Mouse (Mus musculus) heart, postnatal 14 days (tissue): Measurements from ENCODE around the gene Arl2. TPM values are rescaled to one million over a fixed set of nuclear protein-coding genes. Genes with fewer than 3 reads are reported as not detected.
A peak's percentile ranks its signal among the peaks of the same experiment; 100 is the strongest.
"Not testable (repeated sequence)": the region's sequence is repeated elsewhere in the genome, so short reads cannot be mapped to it uniquely, and the experiment has no call there.

Experiments used
- DNase-seq, 2 experiments: peaks; one replicate each; pipeline ENCODE4 v3.0.0; 2021 to 2022
- intact Hi-C: fragments of 180-260 bp; cut with DNase I; formaldehyde crosslinking; loops from one replicate; pipeline ENCODE4 v1.15.1; 2025
- long read RNA-seq, 2 experiments: library from polyadenylated mRNA; stranded (forward); transcript quantifications; one replicate each; pipeline ENCODE4 v2.0.0; 2021
- total RNA-seq, 2 experiments: library from RNA; stranded (reverse); gene quantifications; 2 replicates each; pipeline ENCODE4 v1.2.3; 2021

Gene Arl2
- 10 to 100 TPM; 54.8 to 58.4 TPM for total RNA-seq
- long read RNA-seq, experiment 1, transcript Arl2-201 (5 exons, 1,286 nt) = major isoform, 71 of 73 reads
- long read RNA-seq, experiment 1, partial matches to known transcripts = 1 of 73 reads
- long read RNA-seq, experiment 1, other reads (novel, unspliced or antisense) = 0 of 73 reads
- long read RNA-seq, experiment 2, transcript Arl2-201 (5 exons, 1,286 nt) = major isoform, 60 of 61 reads
- long read RNA-seq, experiment 2, partial matches to known transcripts = 0 of 61 reads
- long read RNA-seq, experiment 2, other reads (novel, unspliced or antisense) = 0 of 61 reads

- intact Hi-C loops = loop anchor here (5.0 kb wide), 1 partner anchor 96 kb away; the partner anchor contains the start of gene Ppp2r5b
- DNase-seq = peak; percentile 63 to 82
Measured at GRCm38 (mm10) chr19:6141394-6141749, at the start of gene Arl2. Arl2 (minus strand) TSS chr19:6141548.

- intact Hi-C loops = no loop called here
- no peak for DNase-seq
Measured at GRCm38 (mm10) chr19:6184131-6184530, 42.8 kb upstream of the Arl2 start, which contains the start of gene Majin. Majin (plus strand) TSS chr19:6184388.

- no peak for DNase-seq
- intact Hi-C loops = no loop called here
Measured at GRCm38 (mm10) chr19:6182534-6182933, 41.2 kb upstream of the Arl2 start.

DNA sequence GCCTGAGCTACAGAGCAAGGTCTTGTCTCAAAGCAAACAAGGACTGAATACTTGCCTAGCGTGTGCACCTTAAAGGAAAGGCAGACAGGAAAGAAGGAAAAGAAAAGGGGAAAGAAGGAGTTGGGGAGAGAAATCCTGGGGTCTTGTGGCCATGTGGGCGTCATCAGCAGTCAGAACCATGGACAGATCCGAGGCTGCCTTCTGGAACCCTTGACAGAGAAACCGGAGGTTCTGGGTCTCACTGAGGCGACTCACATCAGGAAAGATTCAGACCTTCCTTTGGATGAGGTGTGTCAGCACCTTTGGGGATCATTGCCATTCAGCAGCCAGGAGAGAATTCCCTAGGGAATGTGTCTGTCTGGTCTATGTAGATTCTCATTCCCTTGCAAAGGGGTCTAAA lies 40.3 kb upstream of the Arl2 start:
- intact Hi-C loops = no loop called here
- DNase-seq = peak in 1 of 2 experiments; percentile 20

GRCm38 (mm10) chr19:6178775-6179174 lies 37.4 kb upstream of the Arl2 start:
- DNase-seq = no peak
- intact Hi-C loops = no loop called here

GRCm38 (mm10) chr19:6174771-6175170 lies 33.4 kb upstream of the Arl2 start:
- intact Hi-C loops = no loop called here
- no peak for DNase-seq

- DNase-seq = no peak
- intact Hi-C loops = no loop called here
Measured at GRCm38 (mm10) chr19:6171215-6171614, 29.9 kb upstream of the Arl2 start.

- intact Hi-C loops = no loop called here
Measured at GRCm38 (mm10) chr19:6166750-6167149, 25.4 kb upstream of the Arl2 start.

GRCm38 (mm10) chr19:6163872-6164547 lies 22.7 kb upstream of the Arl2 start:
- DNase-seq = peak; percentile 27 to 38
- intact Hi-C loops = no loop called here

More at GRCm38 (mm10) chr19:6166750-6167149, 25.4 kb upstream of the Arl2 start:
- no peak for DNase-seq

- DNase-seq = no peak
- intact Hi-C loops = no loop called here
Measured at GRCm38 (mm10) chr19:6157220-6157619, 15.9 kb upstream of the Arl2 start.

DNA sequence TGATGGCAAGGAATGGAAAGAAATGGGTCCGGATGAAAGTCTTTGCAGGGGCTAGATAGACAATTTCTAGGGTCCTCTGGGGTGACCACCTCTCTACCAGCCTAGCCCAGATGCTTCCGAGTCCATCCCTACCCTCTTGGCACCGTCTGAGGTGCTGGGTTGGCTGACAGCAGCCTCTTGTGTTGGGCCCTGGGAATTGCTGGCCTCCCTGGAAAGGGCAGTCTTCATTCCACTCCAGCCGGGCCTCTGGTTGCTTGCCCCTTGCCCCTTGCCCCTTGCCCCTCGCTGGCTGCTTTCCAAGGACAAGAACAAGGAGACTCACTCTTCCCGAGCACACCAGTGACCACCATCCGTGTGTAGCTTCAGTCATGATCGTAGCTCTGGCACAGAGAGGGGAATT lies 15.0 kb upstream of the Arl2 start:
- intact Hi-C loops = no loop called here
- no peak for DNase-seq

GRCm38 (mm10) chr19:6155174-6155573 lies 13.8 kb upstream of the Arl2 start:
- intact Hi-C loops = no loop called here

GRCm38 (mm10) chr19:6144842-6145241 lies 3.5 kb upstream of the Arl2 start:
- intact Hi-C loops = loop anchor here (5.0 kb wide), 1 partner anchor 92 kb away; the partner anchor contains the start of gene Ppp2r5b
- DNase-seq = no peak

More at GRCm38 (mm10) chr19:6155174-6155573, 13.8 kb upstream of the Arl2 start:
- no peak for DNase-seq

GRCm38 (mm10) chr19:6140678-6141393 lies 512 bp downstream of the Arl2 start, which contains the start of gene Batf2:
Batf2 (plus strand) TSS chr19:6140983.
- intact Hi-C loops = loop anchor here (5.0 kb wide), 1 partner anchor 96 kb away; the partner anchor contains the start of gene Ppp2r5b
- DNase-seq = peak; percentile 91 to 93

DNA sequence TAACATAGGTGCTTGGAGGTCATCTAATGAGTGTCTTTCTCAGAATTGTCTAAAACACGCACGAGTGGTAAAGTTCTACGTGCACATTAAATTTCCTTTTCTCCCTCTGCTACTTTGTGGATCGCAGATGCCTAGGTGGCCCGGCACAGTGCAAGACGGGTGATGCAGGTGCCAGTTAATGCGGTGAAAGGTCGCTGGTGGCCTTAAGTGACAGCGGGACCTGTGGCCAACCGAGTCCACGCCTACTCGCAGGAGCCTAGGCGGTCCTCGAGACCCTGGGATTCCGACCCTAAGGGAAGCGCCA lies 1.0 kb downstream of the Arl2 start:
- intact Hi-C loops = loop anchor here (5.0 kb wide), 1 partner anchor 97 kb away; the partner anchor contains the start of gene Ppp2r5b
- DNase-seq = no peak

- DNase-seq = no peak
- intact Hi-C loops = loop anchor here (5.0 to 10.0 kb wide), 2 partner anchors 98 to 365 kb away; partner anchors contain the start of genes Ppp2r5b and Scyl1
Measured at GRCm38 (mm10) chr19:6139701-6140100, 1.6 kb downstream of the Arl2 start.

DNA sequence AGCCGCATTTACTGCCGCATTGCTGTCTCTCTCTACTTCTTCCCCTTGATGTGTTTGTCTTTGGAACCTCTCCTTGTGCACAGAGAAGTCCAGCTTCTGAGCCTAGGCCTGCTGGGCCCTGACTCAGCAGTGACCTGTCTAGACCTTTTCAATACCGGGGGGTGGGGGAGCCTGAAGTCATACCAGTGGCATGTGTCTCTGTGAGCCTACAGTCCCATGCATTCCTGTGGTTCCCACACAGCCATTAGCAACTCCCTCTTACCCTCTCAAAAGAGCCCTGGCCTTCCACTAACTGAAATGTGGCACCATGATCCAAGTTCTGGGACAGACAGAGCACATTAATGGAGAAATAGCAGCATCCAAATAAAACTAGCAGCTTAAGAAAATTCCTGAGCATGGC lies 5.0 kb downstream of the Arl2 start:
- no peak for DNase-seq
- intact Hi-C loops = loop anchor here (10.0 kb wide), 1 partner anchor 362 kb away; the partner anchor contains the start of gene Scyl1

DNA sequence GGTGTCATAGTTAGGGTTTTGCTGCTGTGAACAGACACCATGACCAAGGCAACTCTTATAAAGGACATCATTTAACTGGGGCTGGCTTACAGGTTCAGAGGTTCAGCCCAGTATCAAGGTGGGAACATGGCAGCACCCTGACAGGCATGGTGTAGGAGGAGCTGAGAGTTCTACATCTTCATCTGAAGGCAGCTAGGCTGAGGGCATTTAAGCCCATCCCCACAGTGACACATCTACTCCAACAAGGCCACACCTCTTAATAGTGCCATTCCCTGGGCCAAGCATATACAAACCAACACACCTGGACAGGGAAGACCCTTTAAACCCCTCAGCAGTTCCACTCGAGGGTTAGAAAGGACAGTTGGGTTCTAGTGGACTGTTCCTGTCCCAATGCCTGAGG lies 8.2 kb downstream of the Arl2 start:
- not testable (repeated sequence) for DNase-seq
- intact Hi-C loops = loop anchor here (10.0 kb wide), 1 partner anchor 358 kb away; the partner anchor contains the start of gene Scyl1

DNA sequence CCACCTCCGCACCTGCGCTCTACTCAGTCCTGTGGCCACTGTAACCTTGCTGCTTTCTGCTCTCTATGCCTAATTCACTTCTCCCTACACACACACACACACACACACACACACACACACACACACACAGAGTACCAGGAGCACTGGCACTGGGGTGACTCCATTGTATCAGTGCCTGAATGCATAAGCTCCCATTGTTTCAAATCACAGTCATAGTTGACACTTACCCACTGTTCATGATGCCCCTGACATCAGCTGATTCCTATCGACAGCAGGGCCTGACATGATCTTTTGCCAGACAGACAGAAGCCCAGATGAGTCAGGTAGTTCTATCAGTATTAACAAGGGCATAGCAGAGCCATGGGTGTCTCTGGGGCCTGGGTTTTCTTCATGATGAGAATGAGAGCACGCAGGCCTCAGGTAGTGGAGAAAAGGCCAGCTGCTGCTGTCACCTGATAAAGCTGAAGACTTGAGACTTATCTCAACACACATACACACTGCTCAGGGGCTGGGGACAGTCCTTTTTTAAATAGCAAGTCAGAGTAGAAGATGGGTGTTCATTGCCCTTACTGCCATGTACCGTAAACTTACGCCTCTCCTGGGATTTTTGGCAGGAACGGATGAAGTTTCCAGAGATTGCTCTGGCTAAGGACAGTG lies 9.0 kb downstream of the Arl2 start:
- intact Hi-C loops = loop anchor here (10.0 kb wide), 1 partner anchor 357 kb away; the partner anchor contains the start of gene Scyl1
- DNase-seq = no peak
